In the genomic region with DNA sequence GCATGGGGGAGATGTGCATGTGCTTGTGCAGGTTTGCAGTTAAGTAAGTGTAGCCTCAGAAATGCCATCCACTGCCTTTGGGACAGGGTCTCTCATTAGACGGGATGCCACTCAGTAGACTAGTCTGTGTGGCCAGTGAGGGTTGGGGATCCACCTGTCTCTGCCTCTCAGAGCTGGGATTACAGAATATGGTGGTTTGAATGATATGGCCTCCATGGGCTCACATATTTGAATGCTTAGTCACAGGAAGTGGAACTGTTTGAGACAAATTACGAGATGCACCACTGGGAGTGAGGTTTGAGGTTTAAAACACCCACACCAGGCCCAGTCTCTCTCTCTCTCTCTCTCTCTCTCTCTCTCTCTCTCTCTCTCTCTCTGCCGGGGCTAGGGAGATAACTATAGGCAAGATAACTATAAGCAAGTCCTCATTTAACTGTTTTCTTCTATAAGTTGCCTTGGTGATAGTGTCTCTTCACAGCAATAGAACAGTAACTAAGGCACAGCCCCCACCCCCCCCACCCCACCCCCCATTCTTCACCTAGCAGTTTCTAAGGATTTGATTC, we compare ENCODE assay signal across 23 mouse cellular contexts.
"Had no signal": no experiment of that assay in that cellular context is flagged by ENCODE, and none has a peak within 500 bp of the region (broad histone marks: within the 10 kb centered on the region; RNA-seq: fewer than 3 reads in every experiment).

No protein-coding gene starts in this region.

- H3K4me3 ChIP-seq: left cerebral cortex, adult 2 months; limb, embryonic 12.5 days; limb, embryonic 15.5 days; lung, embryonic 15.5 days; megakaryocyte, embryonic 14.5 days; midbrain, embryonic 10.5 days; midbrain, embryonic 15.5 days; neural tube, embryonic 13.5 days; stomach, embryonic 15.5 days had no signal

- H3K4me2 ChIP-seq: limb, embryonic 12.5 days; limb, embryonic 15.5 days; lung, embryonic 15.5 days; midbrain, embryonic 15.5 days; neural tube, embryonic 13.5 days; stomach, embryonic 15.5 days had no signal

- H3K9ac ChIP-seq: limb, embryonic 12.5 days; limb, embryonic 15.5 days; liver, embryonic 14.5 days; lung, embryonic 15.5 days; midbrain, embryonic 15.5 days; neural tube, embryonic 13.5 days; stomach, embryonic 15.5 days had no signal

- H3K27ac ChIP-seq: kidney, postnatal 0 days; left cerebral cortex, adult 2 months; limb, embryonic 12.5 days; limb, embryonic 15.5 days; liver, embryonic 14.5 days; lung, embryonic 15.5 days; midbrain, embryonic 10.5 days; midbrain, embryonic 15.5 days; neural tube, embryonic 13.5 days; stomach, embryonic 15.5 days had no signal

- H3K36me3 ChIP-seq: midbrain, embryonic 15.5 days had no signal

- DNase-seq: kidney, adult 2 months; kidney, postnatal 36 days; layer of hippocampus, postnatal 36 days; left cerebral cortex, postnatal 4 days; lung, adult 18-20 months; lung, postnatal 10 days; lung, postnatal 36 days; retina, postnatal 1 day; right cerebral cortex, postnatal 25 days; spleen, adult 18-20 months; thymus, postnatal 36 days had no signal

- H3K4me1 ChIP-seq: limb, embryonic 12.5 days; lung, embryonic 15.5 days; midbrain, embryonic 15.5 days; neural tube, embryonic 13.5 days; stomach, embryonic 15.5 days had no signal

- H3K9me3 ChIP-seq: limb, embryonic 12.5 days; limb, embryonic 15.5 days; lung, embryonic 15.5 days; midbrain, embryonic 10.5 days; midbrain, embryonic 15.5 days; neural tube, embryonic 13.5 days; stomach, embryonic 15.5 days had no signal

- ATAC-seq: intestine, postnatal 0 days; midbrain, embryonic 15.5 days had no signal

- H3K27me3 ChIP-seq: limb, embryonic 12.5 days; limb, embryonic 15.5 days; lung, embryonic 15.5 days; megakaryocyte, embryonic 14.5 days; neural tube, embryonic 13.5 days; stomach, embryonic 15.5 days had no signal
